Mouse (Mus musculus) kidney, adult 8-10 months (tissue): ENCODE data around the gene Znhit6.

Experiments used
- DNase-seq, 2 experiments: peaks; one replicate each; pipeline ENCODE4 v3.0.0; 2022

Gene Znhit6

GRCm38 (mm10) chr3:145575743-145576481, at the start of gene Znhit6:
Znhit6 (plus strand) TSS chr3:145576205.
- peak; percentile 94 to 96 for DNase-seq

DNA sequence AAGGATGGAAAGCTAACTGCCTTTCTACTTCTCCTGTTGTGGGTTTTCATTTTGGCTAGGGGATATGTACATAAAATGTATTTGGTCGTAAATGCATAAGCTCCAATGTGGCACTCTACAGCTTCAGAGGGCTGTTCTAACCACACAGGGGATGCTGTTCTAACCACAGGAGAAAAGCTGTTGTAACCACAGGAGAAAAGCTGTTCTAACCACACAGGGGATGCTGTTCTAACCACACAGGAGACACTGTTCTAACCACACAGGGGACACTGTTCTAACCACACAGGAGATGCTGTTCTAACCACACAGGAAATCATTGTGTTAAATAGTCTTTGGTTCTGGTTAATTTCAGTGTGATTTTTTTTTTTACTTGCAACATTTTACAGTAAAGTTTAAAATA, 38.1 kb upstream of the Znhit6 start:
- no peak for DNase-seq

DNA sequence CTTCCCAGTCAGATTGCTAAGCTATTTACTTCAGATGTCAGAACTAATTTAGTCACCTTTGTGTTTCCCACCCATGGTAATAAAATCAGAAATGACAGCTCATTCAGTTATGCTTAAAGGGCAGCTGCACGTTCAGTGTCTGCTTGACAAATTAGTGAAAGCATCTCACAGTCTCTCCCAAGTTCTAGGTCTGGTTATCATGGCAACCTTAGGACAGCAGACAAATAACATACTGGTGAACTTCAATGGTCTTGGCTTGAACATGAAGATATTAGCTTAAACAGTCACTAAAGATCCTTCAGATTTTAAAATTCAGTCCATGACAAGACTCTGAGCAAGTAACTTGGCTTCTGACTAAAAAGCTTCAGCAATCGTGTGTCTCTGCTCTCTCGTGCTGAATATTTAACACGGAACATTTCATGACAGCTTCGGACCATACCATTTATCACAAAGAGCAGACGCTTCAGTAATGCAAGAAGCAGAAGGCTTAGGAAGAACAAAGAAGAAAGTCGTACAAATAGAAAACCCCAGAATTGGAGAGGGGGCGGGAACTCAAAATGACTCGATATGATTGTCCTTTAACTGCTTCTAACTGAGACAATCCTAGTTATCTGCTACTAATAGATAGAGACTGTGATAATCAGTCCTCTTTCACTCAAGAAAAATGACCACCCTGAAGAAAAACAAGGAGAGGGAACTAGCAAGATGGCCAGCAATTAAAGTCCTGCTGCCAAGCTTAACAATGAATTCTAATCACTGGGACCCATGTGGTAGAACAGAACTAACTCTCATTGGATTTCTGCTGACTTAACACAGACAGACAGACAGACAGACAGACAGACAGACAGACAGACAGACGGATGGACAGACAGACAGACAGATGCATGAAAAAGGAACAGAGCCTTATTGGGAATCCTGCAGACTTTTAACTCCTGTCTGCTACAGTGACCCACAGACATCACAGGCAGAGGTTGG, 27.3 kb upstream of the Znhit6 start:
- no peak for DNase-seq

DNA sequence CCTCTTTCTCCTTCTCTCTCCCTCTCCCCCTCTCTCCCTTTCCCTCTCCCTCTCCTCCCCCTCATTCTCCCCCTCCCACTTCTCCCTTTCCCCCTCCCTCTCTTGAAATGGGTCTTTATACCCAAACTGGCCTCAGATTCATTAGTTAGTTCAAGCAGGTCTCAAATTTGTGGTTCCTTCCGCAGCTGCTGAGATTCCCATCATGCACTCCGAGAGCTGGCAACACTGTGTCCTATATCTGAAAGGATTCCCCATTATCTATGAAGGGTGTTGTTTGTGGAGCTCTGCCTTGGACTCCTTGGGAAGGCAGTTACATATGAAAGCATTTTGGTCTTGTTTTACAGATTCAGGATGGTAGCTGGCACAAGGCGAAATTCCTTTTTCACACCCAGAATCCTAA, 25.8 kb upstream of the Znhit6 start:
- DNase-seq: no peak

DNA sequence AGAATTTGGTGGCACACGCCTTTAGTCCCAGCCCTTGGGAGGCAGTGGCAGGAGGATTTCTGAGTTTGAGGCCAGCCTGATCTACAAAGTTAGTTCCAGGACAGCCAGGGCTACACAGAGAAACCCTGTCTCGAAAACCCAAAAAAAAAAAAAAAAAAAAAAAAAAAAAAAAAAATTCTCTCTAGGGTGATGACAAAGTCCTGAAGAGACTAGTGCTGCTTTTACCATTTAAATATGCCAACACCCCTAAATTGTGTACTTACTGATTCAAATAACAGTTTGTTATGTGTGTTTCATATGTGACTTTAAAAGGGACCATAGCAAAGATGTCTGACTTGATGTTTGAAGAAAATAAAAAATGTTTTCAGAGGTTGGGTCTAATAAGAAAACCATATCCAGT, 21.6 kb upstream of the Znhit6 start:
- DNase-seq: no peak

DNA sequence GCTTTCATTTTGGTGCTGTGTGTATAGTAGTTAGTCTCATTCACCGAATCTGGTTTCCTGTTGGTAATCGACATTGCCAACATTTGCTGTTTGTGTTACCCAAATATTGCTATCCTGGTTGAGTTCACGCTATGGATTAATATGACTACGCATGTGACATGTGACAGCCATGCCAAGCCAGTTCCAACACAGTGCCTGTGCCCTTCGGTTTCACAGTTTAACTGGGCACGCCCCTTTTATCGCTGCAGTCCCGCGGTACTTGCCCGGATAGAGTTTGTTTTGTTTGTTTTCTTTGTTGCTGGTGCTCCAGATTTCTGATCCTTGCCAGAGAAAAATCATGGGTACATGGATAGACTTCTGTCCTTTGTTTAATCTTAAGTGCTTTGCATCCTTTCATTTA, 19.8 kb upstream of the Znhit6 start:
- no peak for DNase-seq

- DNase-seq: no peak
Observed at GRCm38 (mm10) chr3:145559675-145560074, 16.3 kb upstream of the Znhit6 start.

- DNase-seq: no peak
Observed at GRCm38 (mm10) chr3:145560117-145560516, 15.9 kb upstream of the Znhit6 start.

DNA sequence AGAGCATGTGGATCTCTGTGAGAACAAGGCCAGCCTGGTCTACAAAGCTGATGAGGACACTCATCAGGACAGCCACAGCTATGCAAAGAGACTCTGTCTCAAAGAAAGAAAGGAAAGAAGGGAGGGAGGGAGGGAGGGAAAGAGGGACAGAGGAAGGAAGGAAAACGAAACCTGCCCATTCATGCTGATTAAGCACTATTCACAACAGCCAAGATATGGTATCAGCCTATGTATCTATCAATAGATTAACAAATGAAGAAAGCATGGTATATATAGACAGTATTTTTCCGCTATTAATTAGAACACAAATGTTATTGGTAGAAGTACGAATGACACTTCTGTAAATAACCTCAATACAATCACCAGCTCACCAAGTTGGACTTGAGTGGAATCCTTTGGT, 1.5 kb upstream of the Znhit6 start:
- no peak for DNase-seq

- DNase-seq: no peak
Observed at GRCm38 (mm10) chr3:145575340-145575739, 665 bp upstream of the Znhit6 start.

- DNase-seq: no peak
Observed at GRCm38 (mm10) chr3:145576482-145576822, 447 bp downstream of the Znhit6 start.

DNA sequence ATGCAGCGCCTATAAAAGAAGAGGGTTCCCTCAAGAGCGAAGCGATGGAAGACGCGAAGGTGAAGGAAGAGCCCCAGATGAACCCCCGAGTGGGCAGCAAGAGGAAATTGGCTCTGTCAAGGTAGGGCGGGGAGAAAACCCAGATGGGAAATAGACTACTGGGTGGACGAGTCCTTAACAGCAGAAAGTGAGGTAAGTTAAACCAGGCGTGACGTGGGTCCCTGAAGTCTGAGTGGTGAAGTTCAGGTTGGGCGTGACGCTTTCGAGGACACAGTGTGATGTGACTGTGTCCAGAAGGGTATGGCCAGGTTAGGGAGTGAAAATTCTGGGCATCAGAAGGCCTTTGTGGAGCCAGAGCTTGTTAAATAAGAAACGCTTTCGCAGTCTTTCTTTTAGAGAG, 871 bp downstream of the Znhit6 start:
- no peak for DNase-seq

DNA sequence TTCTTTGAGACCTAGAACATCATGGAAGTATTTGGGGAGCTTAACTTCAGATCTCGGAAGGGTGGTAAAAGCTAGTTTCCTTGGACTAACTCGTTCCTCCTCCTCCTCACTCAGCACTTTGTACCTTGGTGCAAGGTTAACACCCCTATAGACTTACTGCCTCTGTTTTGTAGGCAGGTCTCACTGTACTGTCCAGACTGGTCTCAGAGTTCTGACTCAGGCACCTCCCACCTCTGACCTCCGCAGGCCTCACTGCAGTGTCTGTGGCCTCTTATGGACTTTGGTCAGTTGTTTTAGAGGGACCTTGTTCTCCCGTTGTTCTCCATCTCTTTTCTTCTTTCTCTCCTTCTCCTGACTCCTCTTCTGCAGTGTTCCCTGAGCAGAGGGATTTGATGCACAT, 7.0 kb downstream of the Znhit6 start:
- DNase-seq: peak in 1 of 2 experiments; percentile 22

- no peak for DNase-seq
Observed at GRCm38 (mm10) chr3:145583522-145584200, 7.7 kb downstream of the Znhit6 start.

- no peak for DNase-seq
Observed at GRCm38 (mm10) chr3:145590562-145590961, 14.6 kb downstream of the Znhit6 start.

GRCm38 (mm10) chr3:145591841-145592542, 16.0 kb downstream of the Znhit6 start:
- no peak for DNase-seq

DNA sequence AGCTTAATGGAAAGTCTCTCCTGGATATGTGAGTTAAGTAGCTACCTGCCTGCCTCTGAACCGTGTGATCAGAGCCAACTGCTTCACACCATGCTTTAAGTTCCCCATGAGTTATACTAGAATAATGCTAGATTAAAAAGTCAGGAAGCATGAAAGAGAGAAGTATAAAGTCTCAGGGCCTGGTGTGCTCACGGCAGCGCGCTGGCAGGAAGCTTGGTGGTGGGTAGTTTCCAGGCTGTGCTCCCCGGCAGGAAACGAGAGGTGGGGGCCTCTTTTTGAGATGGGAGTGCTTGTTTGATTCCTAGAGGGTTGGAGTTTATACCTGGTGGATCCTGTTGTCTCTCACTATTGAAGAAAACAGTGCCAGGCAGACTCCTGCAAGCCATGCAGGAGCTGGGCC, 19.3 kb downstream of the Znhit6 start:
- no peak for DNase-seq

DNA sequence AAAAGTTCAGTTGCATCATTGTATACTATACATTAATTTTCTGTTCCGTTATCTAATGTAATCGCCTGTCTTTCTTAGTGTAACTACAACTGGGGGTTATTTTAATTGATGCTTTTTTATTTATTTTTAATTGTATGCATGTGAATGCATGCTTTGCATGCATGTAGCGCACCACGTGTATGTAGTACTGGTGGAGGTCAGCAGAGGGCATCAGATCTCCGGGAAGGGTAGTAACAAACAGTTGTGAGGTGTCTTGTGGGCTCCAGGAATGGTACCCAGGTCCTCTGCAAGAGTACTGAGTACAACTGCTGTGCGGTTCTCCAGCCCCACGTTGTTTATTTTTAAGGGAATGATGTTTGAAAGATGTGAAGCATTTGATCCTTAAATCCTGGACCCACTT, 23.1 kb downstream of the Znhit6 start:
- DNase-seq: no peak

GRCm38 (mm10) chr3:145600801-145601200, 24.8 kb downstream of the Znhit6 start:
- no peak for DNase-seq

- DNase-seq: no peak
Observed at GRCm38 (mm10) chr3:145601345-145601744, 25.3 kb downstream of the Znhit6 start.

GRCm38 (mm10) chr3:145602410-145603206, 26.6 kb downstream of the Znhit6 start:
- peak; percentile 23 to 26 for DNase-seq
